Mouse (Mus musculus) kidney, adult 2 months (tissue): ENCODE data around the gene Wdfy3.

ENCODE experiments used
- CTCF ChIP-seq: fragments of 200-500 bp; conservative IDR thresholded peaks from 2 replicates; pipeline ENCODE4 v1.5.1; 2011; ENCODE audit warnings: low read depth, mild to moderate bottlenecking, control low read depth, low read length, moderate library complexity, mixed read lengths; ENCODE audit not compliant: insufficient read depth, insufficient read length
- POLR2A ChIP-seq: fragments of 200-500 bp; IDR thresholded peaks from one replicate; pipeline ENCODE4 v1.6.1; 2011; ENCODE audit warnings: low read depth, low read length, control low read depth

DNA sequence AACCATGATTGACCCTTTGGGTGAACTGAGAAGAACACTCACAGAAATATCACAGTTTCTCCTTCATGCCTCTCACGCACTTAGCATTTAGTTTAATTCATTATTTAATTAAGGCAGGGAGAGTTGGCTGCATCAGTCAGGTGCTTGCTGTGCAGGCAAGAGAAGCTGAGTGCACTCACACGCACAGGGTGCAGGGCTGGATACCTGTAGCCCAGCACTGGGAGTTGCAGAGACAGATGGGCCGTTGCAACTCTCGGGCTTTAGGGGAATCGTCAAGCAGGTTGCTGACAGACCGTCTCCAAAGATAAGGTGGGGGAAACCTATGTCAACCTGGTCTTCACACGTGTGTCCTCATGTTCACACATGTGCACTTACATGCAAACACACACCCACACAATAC lies 42.3 kb upstream of the Wdfy3 start:
- TF ChIP-seq CTCF (no peak), POLR2A (no peak)
